Mouse (Mus musculus): Measurements from ENCODE around the gene Irf3.

GRCm38 (mm10) chr7:45025601-45026220, 28.3 kb downstream of the Irf3 start:
- TF ChIP-seq CTCF (IDR thresholded peaks at IDR 0.05; ENCODE audit: borderline replicate concordance, control insufficient read depth, extremely low read depth, insufficient read depth, low read length, poor library complexity) (no peak), POLR2A (IDR thresholded peaks at IDR 0.05; ENCODE audit: control insufficient read depth, extremely low read depth, insufficient read depth, low read length, poor library complexity) (no peak)

All from thymus, adult 2 months (tissue).